Mouse (Mus musculus) thymus, postnatal 36 days (tissue): ENCODE data around the gene Tbck.

Experiments used
- DNase-seq, 2 experiments: peaks; one replicate each; pipeline ENCODE4 v3.0.0; 2022; ENCODE audit warnings: mixed read lengths in 2 of 2

Tbck gene

DNA sequence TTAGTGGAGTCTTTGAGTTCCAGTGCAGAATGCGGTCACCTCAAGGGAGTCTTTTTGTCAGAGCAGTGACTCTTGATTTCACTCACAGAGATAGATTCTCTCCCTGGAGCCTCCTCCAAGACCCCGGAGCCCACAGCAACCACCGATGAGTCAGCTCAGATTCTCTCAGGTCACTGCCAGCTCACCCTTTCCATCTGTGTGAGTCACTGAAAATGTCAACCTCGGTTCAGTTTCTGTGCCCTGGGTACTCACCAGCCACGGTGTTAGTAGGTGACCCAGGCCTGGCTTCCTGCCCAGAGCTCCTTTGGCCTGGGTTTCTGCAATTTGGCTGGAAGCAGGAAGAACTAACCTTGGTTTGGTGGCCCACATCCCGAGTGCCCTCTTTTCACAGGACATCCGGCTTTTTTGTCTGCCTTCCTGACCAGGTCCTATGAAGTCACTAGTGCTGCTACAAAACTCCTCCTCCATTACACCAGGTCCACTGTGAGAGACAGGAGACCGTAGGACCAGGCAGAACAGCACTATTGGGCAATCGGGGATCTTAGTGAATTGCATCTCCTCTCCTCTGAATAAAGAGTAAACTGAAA lies 187.5 kb downstream of the Tbck start:
- no peak for DNase-seq

DNA sequence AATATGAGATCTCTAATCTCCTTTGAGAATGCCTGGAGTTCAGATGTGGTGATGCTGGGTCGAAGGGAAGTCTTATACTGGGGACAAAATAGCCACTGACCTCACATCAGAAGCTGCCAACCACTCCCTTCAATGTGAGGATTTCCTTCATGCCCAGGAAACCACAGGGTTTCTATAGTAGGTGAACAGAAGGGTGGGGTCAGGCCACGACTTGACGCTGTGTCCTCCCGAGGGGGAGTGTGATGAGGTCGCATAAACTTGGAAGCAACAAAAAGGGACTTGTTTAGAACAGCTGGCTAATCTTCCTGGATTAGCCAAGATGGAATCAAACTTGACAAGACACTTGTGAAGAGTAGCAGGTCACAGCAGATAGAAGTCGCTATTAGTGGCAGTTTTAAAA lies 189.3 kb downstream of the Tbck start:
- no peak for DNase-seq

GRCm38 (mm10) chr3:132876011-132876708 lies 192.2 kb downstream of the Tbck start:
- DNase-seq = no peak

DNA sequence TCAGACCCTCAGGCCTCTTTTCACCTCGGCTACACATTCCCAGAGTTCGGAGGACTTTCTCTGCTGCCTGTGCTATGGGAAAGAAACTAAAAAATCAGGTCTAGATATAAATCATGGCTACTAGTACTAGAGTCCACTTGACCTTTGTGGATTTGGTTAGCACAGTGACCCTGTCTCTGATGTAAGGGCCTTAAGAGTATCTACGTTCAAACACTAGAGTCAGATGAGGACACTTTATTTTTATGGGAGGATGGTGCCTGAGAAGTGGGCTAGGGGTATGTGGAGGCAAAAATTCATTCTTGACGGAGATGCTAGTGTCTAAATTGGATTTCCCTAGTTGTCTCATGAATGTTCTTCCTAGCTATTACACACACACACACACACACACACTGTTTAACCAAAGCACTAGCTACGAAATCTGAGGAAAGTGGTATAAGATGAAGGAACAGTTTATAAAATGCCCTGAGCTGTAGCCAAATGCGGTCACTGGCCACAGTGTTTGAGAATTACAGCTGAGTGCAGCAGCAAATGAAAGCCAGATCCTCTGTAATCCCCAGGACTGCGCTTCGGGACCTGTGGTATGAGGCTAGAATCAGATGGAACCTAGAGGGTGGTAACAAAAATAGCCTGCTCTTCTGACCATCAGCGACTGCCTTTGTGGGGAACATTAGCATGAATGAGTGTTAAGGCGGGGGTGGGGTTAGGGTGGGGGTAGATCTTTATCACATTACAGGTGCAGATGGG lies 193.2 kb downstream of the Tbck start:
- no peak for DNase-seq

GRCm38 (mm10) chr3:132880361-132880760 lies 196.4 kb downstream of the Tbck start:
- DNase-seq = no peak

- DNase-seq = no peak
These were observed 196.9 kb downstream of the Tbck start for GRCm38 (mm10) chr3:132880826-132881225.

DNA sequence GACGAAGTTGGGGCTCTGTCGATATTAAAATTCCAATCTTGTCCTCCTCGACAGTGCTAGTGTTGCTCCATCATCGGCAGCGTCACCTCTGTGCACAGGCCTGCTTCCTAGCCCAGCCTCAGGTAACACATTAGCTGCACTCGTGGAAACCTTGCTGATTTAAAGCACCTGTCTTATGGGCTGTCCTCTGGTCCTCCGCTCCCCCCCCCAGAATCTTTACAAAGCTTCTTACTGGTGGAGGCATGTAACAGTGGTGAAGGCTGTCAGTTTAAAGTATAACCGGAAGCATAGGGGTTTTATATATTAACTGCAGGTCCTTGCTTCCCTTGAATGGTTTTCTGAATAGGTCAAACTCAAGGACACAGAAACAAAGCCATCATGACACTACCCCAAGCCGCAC lies 199.3 kb downstream of the Tbck start:
- no peak for DNase-seq

- DNase-seq = no peak
These were observed 200.5 kb downstream of the Tbck start for GRCm38 (mm10) chr3:132884459-132884858.

DNA sequence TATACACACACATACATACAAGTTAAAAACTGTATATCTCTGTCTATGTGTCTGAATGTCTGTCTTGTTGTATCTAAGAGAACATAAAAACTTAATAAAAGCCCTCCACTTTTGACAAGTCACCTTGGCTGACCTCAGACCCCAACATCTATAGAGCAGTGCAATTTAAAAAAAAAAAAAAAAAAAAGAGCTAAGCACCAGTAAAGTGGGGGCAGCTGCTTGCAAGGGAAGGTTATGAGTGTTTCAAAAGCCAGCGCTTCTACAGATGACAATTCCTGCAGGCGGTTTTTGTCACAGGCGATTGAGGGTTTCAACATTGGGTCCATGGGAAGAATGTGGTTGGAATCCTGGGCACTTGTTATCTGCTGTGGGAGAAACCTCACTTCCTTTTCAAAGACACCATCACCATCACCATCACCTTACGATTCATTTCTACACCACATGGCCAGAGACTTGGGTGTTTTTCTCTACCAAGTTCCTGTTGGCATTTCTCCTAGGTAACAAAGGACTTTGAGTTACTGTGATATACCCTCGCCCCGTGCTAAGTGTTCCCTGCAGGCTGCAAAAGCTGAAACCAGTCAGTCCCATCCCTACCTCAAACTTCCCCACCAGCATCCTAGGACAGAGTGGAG lies 202.6 kb downstream of the Tbck start:
- DNase-seq = no peak

GRCm38 (mm10) chr3:132887074-132887848 lies 203.3 kb downstream of the Tbck start:
- no peak for DNase-seq
